In the genomic region with DNA sequence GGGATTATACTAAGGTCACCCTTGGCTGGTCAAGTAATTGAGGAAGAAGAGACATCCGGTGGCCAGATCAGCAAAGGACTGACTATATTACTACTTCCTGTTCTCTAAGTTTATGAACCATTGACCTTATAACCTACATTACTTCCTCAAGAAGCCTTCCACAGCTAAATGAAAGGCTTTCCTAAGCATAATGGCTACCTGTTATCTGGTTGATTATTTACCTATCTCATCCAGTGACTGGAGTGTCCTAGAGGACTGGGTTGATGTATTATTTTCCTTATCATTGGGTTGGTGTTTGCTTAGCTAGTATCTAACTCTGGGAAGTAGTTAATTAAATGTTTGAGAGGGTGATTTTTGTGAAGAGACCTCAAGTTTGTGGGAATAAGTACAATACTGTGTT, we compare ENCODE assay signal across 26 mouse cellular contexts.
"Had no signal": no experiment of that assay in that cellular context is flagged by ENCODE, and none has a peak within 500 bp of the region (broad histone marks: within the 10 kb centered on the region; RNA-seq: fewer than 3 reads in every experiment).

No protein-coding gene starts in this region.

- H3K9me3 ChIP-seq: heart, embryonic 13.5 days; heart, embryonic 15.5 days; hindbrain, embryonic 13.5 days; hindbrain, embryonic 15.5 days; kidney, embryonic 15.5 days; limb, embryonic 13.5 days; limb, embryonic 15.5 days; liver, embryonic 13.5 days; liver, embryonic 15.5 days had no signal

- H3K27ac ChIP-seq: heart, embryonic 13.5 days; heart, embryonic 15.5 days; hindbrain, embryonic 13.5 days; hindbrain, embryonic 15.5 days; hindbrain, postnatal 0 days; kidney, embryonic 15.5 days; kidney, postnatal 0 days; limb, embryonic 13.5 days; limb, embryonic 15.5 days; liver, embryonic 13.5 days; liver, embryonic 15.5 days had no signal

- H3K4me1 ChIP-seq: heart, embryonic 13.5 days; heart, embryonic 15.5 days; hindbrain, embryonic 13.5 days; hindbrain, embryonic 15.5 days; kidney, embryonic 15.5 days; limb, embryonic 13.5 days; limb, embryonic 15.5 days; liver, embryonic 13.5 days; liver, embryonic 15.5 days had no signal

- ATAC-seq: hindbrain, postnatal 0 days had no signal

- DNase-seq: gastrocnemius, postnatal 14 days; gastrocnemius, postnatal 36 days; heart, adult 11 months; heart, postnatal 14 days; heart, postnatal 36 days; kidney, adult 11 months; kidney, adult 2 months; kidney, adult 9 months; kidney, postnatal 14 days; kidney, postnatal 36 days; layer of hippocampus, adult 9-11 months; layer of hippocampus, postnatal 36 days; left cerebral cortex, postnatal 4 days; liver, embryonic 13.5 days had no signal

- H3K4me3 ChIP-seq: heart, embryonic 13.5 days; heart, embryonic 15.5 days; hindbrain, embryonic 13.5 days; hindbrain, embryonic 15.5 days; kidney, embryonic 15.5 days; limb, embryonic 13.5 days; limb, embryonic 15.5 days; liver, embryonic 13.5 days; liver, embryonic 15.5 days had no signal

- H3K9ac ChIP-seq: heart, embryonic 13.5 days; heart, embryonic 15.5 days; hindbrain, embryonic 13.5 days; hindbrain, embryonic 15.5 days; kidney, embryonic 15.5 days; limb, embryonic 13.5 days; limb, embryonic 15.5 days; liver, embryonic 13.5 days; liver, embryonic 15.5 days had no signal

- H3K4me2 ChIP-seq: heart, embryonic 11.5 days; heart, embryonic 13.5 days; heart, embryonic 15.5 days; hindbrain, embryonic 13.5 days; hindbrain, embryonic 15.5 days; kidney, embryonic 15.5 days; limb, embryonic 13.5 days; limb, embryonic 15.5 days; liver, embryonic 11.5 days; liver, embryonic 13.5 days; liver, embryonic 15.5 days had no signal

- H3K36me3 ChIP-seq: heart, embryonic 13.5 days; heart, embryonic 15.5 days; hindbrain, embryonic 13.5 days; hindbrain, embryonic 15.5 days; kidney, embryonic 15.5 days; limb, embryonic 13.5 days; limb, embryonic 15.5 days; liver, embryonic 13.5 days; liver, embryonic 15.5 days had no signal

- H3K27me3 ChIP-seq: heart, embryonic 13.5 days; heart, embryonic 15.5 days; hindbrain, embryonic 13.5 days; hindbrain, embryonic 15.5 days; kidney, embryonic 15.5 days; limb, embryonic 13.5 days; limb, embryonic 15.5 days; liver, embryonic 13.5 days; liver, embryonic 15.5 days had no signal
